Mouse (Mus musculus): ENCODE measurements around the gene Pi4k2a. TPM values are rescaled to one million over a fixed set of nuclear protein-coding genes. Genes with fewer than 3 reads are reported as not detected.
A peak's percentile ranks its signal among the peaks of the same experiment; 100 is the strongest.

Pi4k2a gene
- total RNA-seq, 4 experiments from 2014 or later: 17.7 to 23.2 (median 22.2) TPM

DNA sequence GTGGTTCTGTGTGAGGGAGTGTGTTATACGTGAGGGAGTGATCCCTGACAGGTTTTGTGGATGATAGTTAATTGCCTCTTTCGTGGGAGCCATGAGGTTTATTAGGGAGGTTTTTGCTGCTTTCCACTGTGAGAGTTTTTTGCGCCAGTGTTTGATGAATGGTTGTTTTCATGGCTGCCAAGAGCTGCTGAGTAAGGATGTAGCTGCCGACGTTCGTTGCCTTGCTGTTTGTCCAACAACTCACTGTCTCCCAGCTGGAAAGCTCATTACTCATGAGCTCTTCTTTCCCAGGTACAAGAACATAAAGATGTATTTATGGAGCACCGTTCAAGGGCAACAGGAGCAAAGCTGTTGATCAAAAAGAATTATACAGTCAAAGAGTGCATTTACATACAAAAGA is 73.9 kb downstream of the Pi4k2a start:
- no peak for DNase-seq (ENCODE audit: low spot score)

DNA sequence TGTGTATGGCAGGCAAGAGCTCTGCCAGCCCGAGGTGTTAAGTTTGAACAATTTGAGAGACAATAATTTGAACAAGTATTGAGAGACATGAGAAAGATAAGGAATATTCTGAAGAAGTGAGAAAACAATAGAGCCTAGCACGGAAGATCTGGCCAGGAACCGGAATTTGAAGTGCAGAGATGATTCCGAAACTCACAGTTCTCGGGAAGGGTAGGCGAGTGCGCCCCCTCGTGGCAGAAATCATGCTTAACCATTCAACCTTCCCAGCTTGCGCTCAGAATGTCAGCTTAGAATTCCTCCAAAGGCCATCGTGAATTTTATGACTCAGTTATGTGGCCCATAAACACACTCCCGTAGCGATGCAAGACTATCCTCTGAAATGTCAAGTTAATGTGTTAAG is 75.9 kb downstream of the Pi4k2a start:
- DNase-seq (ENCODE audit: low spot score): peak; percentile 90

DNA sequence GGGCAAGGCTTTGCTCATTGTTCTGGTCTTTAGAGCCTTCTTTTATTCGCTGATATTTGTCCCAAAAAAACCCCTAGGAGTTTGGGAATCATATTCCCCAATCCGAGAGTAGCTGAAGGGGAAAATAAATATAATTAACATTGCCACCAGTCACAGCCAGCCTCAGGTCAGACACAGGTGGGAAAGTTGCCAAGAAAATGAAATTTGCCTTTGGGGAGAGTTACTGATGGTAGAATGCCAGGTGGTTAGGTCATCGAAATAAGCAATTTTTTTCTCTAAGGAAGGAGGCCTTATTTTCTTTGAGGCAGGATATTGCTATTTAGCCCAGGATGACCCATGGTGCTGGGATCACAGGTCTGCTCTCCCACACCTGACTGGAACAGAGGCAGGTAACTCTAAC is 76.5 kb downstream of the Pi4k2a start:
- no peak for DNase-seq (ENCODE audit: low spot score)

DNA sequence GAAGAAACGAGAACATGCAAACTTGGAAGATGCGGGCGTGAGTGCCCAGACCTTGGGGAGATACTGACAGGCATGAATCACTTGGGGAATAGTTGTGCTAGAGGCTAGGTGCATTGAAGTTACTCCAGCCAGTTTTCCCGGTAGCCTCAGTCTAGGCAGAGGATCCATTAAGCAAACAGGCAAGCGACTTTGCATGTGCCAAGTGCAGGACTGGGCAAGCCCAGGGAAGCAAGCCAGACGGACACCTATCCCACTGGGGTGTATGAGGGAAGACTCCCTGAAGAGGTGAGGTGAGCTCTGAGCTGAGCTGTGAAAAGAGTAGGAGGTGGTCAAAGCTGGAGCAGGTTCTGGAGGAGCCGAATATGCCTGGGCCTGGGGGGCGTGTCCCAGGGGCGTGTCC is 77.2 kb downstream of the Pi4k2a start:
- DNase-seq (ENCODE audit: low spot score): no peak

DNA sequence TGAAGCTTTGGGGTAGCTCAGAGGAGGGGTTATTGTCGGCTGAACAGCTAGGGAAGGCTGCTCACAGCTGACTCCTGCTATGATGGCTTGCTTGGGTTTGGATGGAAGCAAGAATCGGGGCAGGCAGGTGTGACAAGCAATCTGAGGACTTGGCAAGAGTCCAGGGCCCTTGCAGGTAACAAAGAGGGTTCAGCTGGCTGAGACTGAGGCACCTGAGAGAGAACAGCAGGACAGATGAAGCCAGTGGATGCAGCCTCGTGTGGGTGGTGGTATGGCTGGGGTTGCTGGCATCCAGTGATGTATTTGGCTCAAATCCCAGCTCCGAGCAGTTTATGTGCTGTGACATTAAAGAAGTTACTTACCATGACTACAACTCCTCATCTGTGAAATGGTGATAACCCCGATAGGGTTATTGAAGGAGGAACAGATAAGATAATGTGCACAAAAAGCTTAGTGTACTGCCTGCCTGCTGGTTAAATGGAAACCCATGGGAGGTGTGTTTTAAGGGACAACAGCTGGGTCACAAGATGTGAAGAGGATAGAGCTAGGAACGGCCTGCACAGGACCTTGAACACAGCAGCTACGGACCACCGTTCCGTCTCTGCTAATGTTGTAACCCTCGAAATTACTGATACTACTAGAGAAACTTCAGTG is 79.2 kb downstream of the Pi4k2a start:
- no peak for DNase-seq (ENCODE audit: low spot score)

DNA sequence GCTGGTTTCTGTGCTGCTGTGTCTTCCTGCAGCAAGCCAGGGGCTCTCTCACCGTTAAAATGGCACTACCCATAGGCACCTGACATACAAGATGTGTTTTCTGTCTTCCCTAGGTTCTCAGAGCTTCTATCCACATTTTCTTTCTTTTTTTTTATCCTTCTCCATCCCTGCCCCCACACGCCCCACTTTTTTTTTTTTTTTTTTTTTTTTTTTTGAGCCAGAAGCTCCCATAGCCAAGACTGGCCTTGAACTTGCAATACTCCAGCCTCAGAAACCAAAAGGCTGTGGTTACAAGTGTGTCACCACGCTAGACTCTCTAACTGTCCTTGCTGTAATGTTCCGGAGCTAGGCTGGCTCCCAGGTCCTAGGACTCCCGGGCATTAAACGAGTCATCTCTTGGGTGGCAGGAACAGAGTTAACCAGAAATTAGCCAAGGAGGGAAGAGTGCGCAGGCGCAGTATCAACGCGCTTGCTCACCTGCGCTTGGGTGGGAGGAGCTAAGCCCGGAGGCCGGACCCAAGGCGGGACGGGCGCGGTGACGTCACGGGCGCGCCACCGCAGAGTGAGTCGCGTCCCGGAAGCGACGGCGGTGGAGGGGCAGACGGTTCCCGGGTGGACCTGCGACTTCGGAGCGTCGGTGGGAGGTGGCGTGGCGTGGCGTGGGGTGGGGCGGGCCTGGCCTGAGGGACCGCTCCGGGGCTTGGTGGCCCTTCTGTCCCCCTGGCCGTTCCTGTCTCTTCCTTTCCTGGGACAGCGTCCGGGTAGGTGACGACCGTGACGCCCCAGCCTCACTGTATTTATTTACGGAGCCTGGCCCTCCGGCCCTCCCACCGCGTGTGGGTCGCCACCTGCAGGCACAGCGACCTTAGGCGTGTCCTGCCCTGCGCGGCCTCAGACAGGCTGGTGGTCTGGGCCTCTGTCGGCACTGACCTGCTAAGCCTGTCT is 80.0 kb downstream of the Pi4k2a start:
- DNase-seq (ENCODE audit: low spot score): peak; percentile 87

Other genes starting within 250 kb of the Pi4k2a start
- gene Frat2, start 242.3 kb upstream of the Pi4k2a start, total RNA-seq (2022): 1 to 10 TPM; 2.2 to 4.6 (median 2.5) TPM
- 10 to 100 TPM; 16.4 to 18.7 (median 18.5) TPM for gene Rrp12, start 194.3 kb upstream of the Pi4k2a start, total RNA-seq (2022)
- gene Pgam1, start 178.5 kb upstream of the Pi4k2a start, total RNA-seq (2022): 100 to 1,000 TPM in 3 of 4 experiments, 10 to 100 TPM in 1; 94.6 to 149 (median 113) TPM
- gene Exosc1, start 157.0 kb upstream of the Pi4k2a start, total RNA-seq (2022): 10 to 100 TPM; 11.9 to 14.7 (median 13.7) TPM
- 10 to 100 TPM; 12.4 to 14.1 (median 13.1) TPM for gene Zdhhc16, start 157.0 kb upstream of the Pi4k2a start, total RNA-seq (2022)
- 10 to 100 TPM; 16.0 to 23.9 (median 20.6) TPM for gene Mms19, start 109.3 kb upstream of the Pi4k2a start, total RNA-seq (2022)
- 10 to 100 TPM; 15.9 to 18.2 (median 16.5) TPM for gene Ubtd1, start 108.7 kb upstream of the Pi4k2a start, total RNA-seq (2022)
- under 1 TPM in 3 of 4 experiments, not detected in 1; 0.49 to 0.63 (median 0.53) TPM for gene Ankrd2, start 54.5 kb upstream of the Pi4k2a start, total RNA-seq (2022)
- gene Hoga1, start 44.9 kb upstream of the Pi4k2a start, total RNA-seq (2022): 1 to 10 TPM in 3 of 4 experiments, under 1 TPM in 1; 0.92 to 2.5 (median 1.5) TPM
- under 1 TPM in 2 of 4 experiments, not detected in 2; 0.22 to 0.31 TPM for gene 4933411K16Rik, start 38.2 kb upstream of the Pi4k2a start, total RNA-seq (2022)
- 1 to 10 TPM; 2.2 to 4.0 (median 2.4) TPM for gene Morn4, start 4.1 kb upstream of the Pi4k2a start, total RNA-seq (2022)
- gene Avpi1, start 38.6 kb downstream of the Pi4k2a start, total RNA-seq (2022): 10 to 100 TPM; 11.1 to 16.5 (median 13.6) TPM
- gene Marveld1, start 56.9 kb downstream of the Pi4k2a start, total RNA-seq (2022): 10 to 100 TPM; 19.4 to 22.3 (median 20.0) TPM
- gene Zfyve27, start 73.5 kb downstream of the Pi4k2a start, total RNA-seq (2022): 10 to 100 TPM; 16.8 to 25.4 (median 21.6) TPM
- gene Sfrp5, start 111.8 kb downstream of the Pi4k2a start, total RNA-seq (2022): 10 to 100 TPM in 1 of 4 experiments, 1 to 10 TPM in 3; 5.6 to 11.1 (median 6.1) TPM
- 1 to 10 TPM in 1 of 4 experiments, under 1 TPM in 3; 0.46 to 1.0 (median 0.75) TPM for gene Golga7b, start 157.1 kb downstream of the Pi4k2a start, total RNA-seq (2022)

Measured in heart, adult 8-10 months (tissue).